Mouse (Mus musculus) frontal cortex, adult (tissue): ENCODE measurements around the gene Caskin1.

Experiments used
- ATAC-seq: cut with Nextera tagmentation; 2 replicates; pipeline ENCODE4 v1.9.2; 2017; ENCODE audit warnings: mild to moderate bottlenecking, moderate library complexity, mixed read lengths; ENCODE audit not compliant: low TSS enrichment

Gene Caskin1

GRCm38 (mm10) chr17:24494627-24495335 lies 6.4 kb downstream of the Caskin1 start:
- ATAC-seq: peak; percentile 60; the same call in 1 of the 2 replicates

GRCm38 (mm10) chr17:24495443-24495842 lies 7.0 kb downstream of the Caskin1 start:
- ATAC-seq: peak; percentile 59; the same call in 1 of the 2 replicates

- ATAC-seq: no peak
Measured at GRCm38 (mm10) chr17:24496026-24496425, 7.6 kb downstream of the Caskin1 start.

- ATAC-seq: no peak
Measured at GRCm38 (mm10) chr17:24502208-24502607, 13.8 kb downstream of the Caskin1 start.

- ATAC-seq: no peak
Measured at GRCm38 (mm10) chr17:24504085-24504484, 15.7 kb downstream of the Caskin1 start.

- ATAC-seq: no peak
Measured at GRCm38 (mm10) chr17:24505286-24505955, 17.0 kb downstream of the Caskin1 start.

- peak; percentile 73 for ATAC-seq
Measured at GRCm38 (mm10) chr17:24506332-24507070, 18.1 kb downstream of the Caskin1 start.

- no peak for ATAC-seq
Measured at GRCm38 (mm10) chr17:24507129-24507664, 18.8 kb downstream of the Caskin1 start.

- ATAC-seq: no peak
Measured at GRCm38 (mm10) chr17:24507806-24508460, 19.5 kb downstream of the Caskin1 start.

GRCm38 (mm10) chr17:24513609-24514008 lies 25.2 kb downstream of the Caskin1 start:
- peak; percentile 73 for ATAC-seq

- ATAC-seq: peak; percentile 35; the same call in 1 of the 2 replicates
Measured at GRCm38 (mm10) chr17:24514270-24515257, 26.2 kb downstream of the Caskin1 start.

GRCm38 (mm10) chr17:24520450-24520849 lies 32.0 kb downstream of the Caskin1 start:
- no peak for ATAC-seq

- no peak for ATAC-seq
Measured at GRCm38 (mm10) chr17:24524734-24525133, 36.3 kb downstream of the Caskin1 start.

- no peak for ATAC-seq
Measured at GRCm38 (mm10) chr17:24527315-24527714, 38.9 kb downstream of the Caskin1 start.

- ATAC-seq: peak; percentile 89
Measured at GRCm38 (mm10) chr17:24527723-24528559, 39.5 kb downstream of the Caskin1 start, which contains the start of gene Traf7. Gene Traf7 (minus strand): TSS chr17:24527938.

- ATAC-seq: no peak
Measured at GRCm38 (mm10) chr17:24528560-24528918, 40.1 kb downstream of the Caskin1 start.

- ATAC-seq: no peak
Measured at GRCm38 (mm10) chr17:24529007-24529451, 40.6 kb downstream of the Caskin1 start.

GRCm38 (mm10) chr17:24529883-24530282 lies 41.5 kb downstream of the Caskin1 start:
- ATAC-seq: no peak

- ATAC-seq: no peak
Measured at GRCm38 (mm10) chr17:24530361-24531050, 42.1 kb downstream of the Caskin1 start.
